Mouse (Mus musculus): Measurements from ENCODE around the gene Snx33. TPM values are rescaled to one million over a fixed set of nuclear protein-coding genes. Genes with fewer than 3 reads are reported as not detected.
"Not testable (repeated sequence)": the region's sequence is repeated elsewhere in the genome, so short reads cannot be mapped to it uniquely, and the experiment has no call there.

The Snx33 gene
- total and polyA plus RNA-seq, 3 experiments: 1.7 to 3.2 (median 2.6) TPM

DNA sequence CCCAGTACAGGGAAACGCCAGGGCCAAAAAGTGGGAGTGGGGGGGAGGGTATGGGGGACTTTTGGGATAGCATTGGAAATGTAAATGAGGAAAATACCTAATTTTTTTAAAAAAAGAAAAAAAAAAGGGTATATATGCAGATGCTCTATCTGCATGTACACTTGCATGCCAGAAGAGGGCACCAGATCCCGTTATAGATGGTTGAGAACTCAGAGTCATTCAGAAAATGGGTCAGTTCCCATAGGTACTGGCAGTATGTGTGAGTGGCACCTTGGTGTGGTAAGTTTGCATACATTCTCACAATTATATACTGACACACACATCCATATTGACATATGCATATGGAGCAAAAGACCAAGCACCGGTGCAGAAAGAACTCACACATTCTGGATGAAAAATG is 19.3 kb upstream of the Snx33 start:
- in situ Hi-C loops (cut with MboI; ENCODE audit: low pct_ligation_motif_present, low pct_unique_long_range_greater_than_20kb, low sequenced_read_pairs); H3K27me3 ChIP-seq (replicated peaks); dilution Hi-C loops (cut with MboI; ENCODE audit: extremely low pct_ligation_motif_present, extremely low pct_unique_long_range_greater_than_20kb, low sequenced_read_pairs); H3K9me3 ChIP-seq (replicated peaks; ENCODE audit: low read length); H3K9ac ChIP-seq (ENCODE audit: insufficient read depth, low read depth); H3K79me2 ChIP-seq (replicated peaks; ENCODE audit: control insufficient read depth, extremely low read depth, insufficient read depth, poor library complexity, severe bottlenecking); H3K4me3 ChIP-seq (replicated peaks in 1 of 3; ENCODE audit: low read depth in 2 of 3, low read length in 2 of 3, poor library complexity in 1 of 3); H3K36me3 ChIP-seq (replicated peaks in 1 of 2; ENCODE audit: control insufficient read depth in 1 of 2, insufficient read depth in 1 of 2, low read length in 1 of 2); H3K27ac ChIP-seq (ENCODE audit: insufficient read depth, low read depth); H3K4me2 ChIP-seq (ENCODE audit: insufficient read depth, low read depth, poor library complexity, severe bottlenecking): not testable (repeated sequence)
- peak; percentile 78 for DNase-seq (ENCODE audit: extremely low read depth)
- H3K4me1 ChIP-seq (ENCODE audit: control insufficient read depth in 1 of 2, insufficient read depth in 2 of 2): peaks cover 8 to 16% of the 10 kb centered on the region in 2 experiments
- TF ChIP-seq CTCF (conservative IDR thresholded peaks at IDR 0.05 in 1 of 2, IDR thresholded peaks at IDR 0.05 in 1 of 2; ENCODE audit: low read depth in 2 of 2, low read length in 2 of 2) (peak; percentile 61 to 78; a peak in 3 of 4 replicates), RAD21 (IDR thresholded peaks at IDR 0.05; ENCODE audit: low read depth, low read length) (peak; percentile 71), TCF12 (IDR thresholded peaks at IDR 0.05; ENCODE audit: low read depth, low read length) (0 out of 2 replicates have a peak, but pooled peaks have one; percentile 12), IRF4 (IDR thresholded peaks at IDR 0.05; ENCODE audit: low read depth, low read length) (peak; percentile 79), JUN (IDR thresholded peaks at IDR 0.05; ENCODE audit: insufficient read depth, low read depth, low read length) (peak; percentile 48), MAZ (IDR thresholded peaks at IDR 0.05; ENCODE audit: low read depth, low read length) (peak; percentile 45; the same call in 1 of the 2 replicates), SMC3 (IDR thresholded peaks at IDR 0.05; ENCODE audit: low read depth, low read length) (peak; percentile 66), MYC (IDR thresholded peaks at IDR 0.05; ENCODE audit: low read depth, low read length) (peak; percentile 46; the same call in 1 of the 2 replicates), JUND (conservative IDR thresholded peaks at IDR 0.05; ENCODE audit: low read depth, low read length) (peak; percentile 67), ZNF384 (IDR thresholded peaks at IDR 0.05; ENCODE audit: low read depth, low read length) (peak; percentile 95), EP300 (IDR thresholded peaks at IDR 0.05; ENCODE audit: low read length) (peak; percentile 52)

DNA sequence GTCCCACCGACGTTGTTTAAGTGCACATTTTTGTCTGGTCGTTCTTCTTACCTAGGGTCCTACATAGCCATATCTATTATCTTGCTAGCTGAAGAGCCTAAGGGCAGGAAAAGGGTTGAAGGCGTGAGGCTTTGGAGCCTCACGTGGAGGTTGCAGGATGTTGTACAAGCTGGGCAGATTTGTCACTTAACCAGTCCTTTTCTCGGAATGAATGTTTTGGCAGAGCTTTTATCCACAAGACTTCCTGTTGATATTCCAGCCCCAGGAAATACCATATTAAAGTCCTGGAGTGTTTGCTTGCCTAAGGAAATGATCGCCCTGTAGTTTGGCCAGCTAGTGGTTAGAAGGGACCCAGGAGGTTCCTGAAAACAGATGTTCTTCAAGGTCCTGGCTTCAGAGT is 10.2 kb upstream of the Snx33 start:
- Histone ChIP-seq H3K4me2 (ENCODE audit: insufficient read depth, low read depth, poor library complexity, severe bottlenecking) (peak overlapping the region; percentile 84), H3K4me3 (replicated peaks in 1 of 3; ENCODE audit: low read depth in 2 of 3, low read length in 2 of 3, poor library complexity in 1 of 3) (peak overlapping the region; percentile 74 to 99 (median 99)), H3K4me1 (ENCODE audit: control insufficient read depth in 1 of 2, insufficient read depth in 2 of 2) (peaks cover 5 to 23% of the 10 kb centered on the region in 2 experiments), H3K27me3 (replicated peaks) (no peaks in the 10 kb centered on the region), H3K9ac (ENCODE audit: insufficient read depth, low read depth) (peak overlapping the region; percentile 95), H3K79me2 (replicated peaks; ENCODE audit: control insufficient read depth, extremely low read depth, insufficient read depth, poor library complexity, severe bottlenecking) (peaks cover 28% of the 10 kb centered on the region), H3K27ac (ENCODE audit: insufficient read depth, low read depth) (no peak overlapping the region), H3K36me3 (replicated peaks in 1 of 2; ENCODE audit: control insufficient read depth in 1 of 2, insufficient read depth in 1 of 2, low read length in 1 of 2) (peaks cover 0 to 32% of the 10 kb centered on the region in 2 experiments), H3K9me3 (replicated peaks; ENCODE audit: low read length) (peaks cover 5% of the 10 kb centered on the region)
- DNase-seq (ENCODE audit: extremely low read depth): no peak
- dilution Hi-C loops (cut with MboI; ENCODE audit: extremely low pct_ligation_motif_present, extremely low pct_unique_long_range_greater_than_20kb, low sequenced_read_pairs): no loop called here
- in situ Hi-C loops (cut with MboI; ENCODE audit: low pct_ligation_motif_present, low pct_unique_long_range_greater_than_20kb, low sequenced_read_pairs): loop anchor here (5.0 kb wide), 2 partner anchors 36 to 204 kb away; no protein-coding TSS in a partner anchor
- TF ChIP-seq BHLHE40 (IDR thresholded peaks at IDR 0.05; ENCODE audit: low read depth, low read length): peak; percentile 66; the same call in 1 of the 2 replicates
- peak; percentile 10; the same call in 1 of the 2 replicates for TF ChIP-seq MYC (IDR thresholded peaks at IDR 0.05; ENCODE audit: low read depth, low read length)
- no peak for TF ChIP-seq CTCF (conservative IDR thresholded peaks at IDR 0.05 in 1 of 2, IDR thresholded peaks at IDR 0.05 in 1 of 2; ENCODE audit: low read depth in 2 of 2, low read length in 2 of 2)

Measured in CH12.LX (cell line).